ENCODE assay signal across 10 mouse cellular contexts in the genomic region with DNA sequence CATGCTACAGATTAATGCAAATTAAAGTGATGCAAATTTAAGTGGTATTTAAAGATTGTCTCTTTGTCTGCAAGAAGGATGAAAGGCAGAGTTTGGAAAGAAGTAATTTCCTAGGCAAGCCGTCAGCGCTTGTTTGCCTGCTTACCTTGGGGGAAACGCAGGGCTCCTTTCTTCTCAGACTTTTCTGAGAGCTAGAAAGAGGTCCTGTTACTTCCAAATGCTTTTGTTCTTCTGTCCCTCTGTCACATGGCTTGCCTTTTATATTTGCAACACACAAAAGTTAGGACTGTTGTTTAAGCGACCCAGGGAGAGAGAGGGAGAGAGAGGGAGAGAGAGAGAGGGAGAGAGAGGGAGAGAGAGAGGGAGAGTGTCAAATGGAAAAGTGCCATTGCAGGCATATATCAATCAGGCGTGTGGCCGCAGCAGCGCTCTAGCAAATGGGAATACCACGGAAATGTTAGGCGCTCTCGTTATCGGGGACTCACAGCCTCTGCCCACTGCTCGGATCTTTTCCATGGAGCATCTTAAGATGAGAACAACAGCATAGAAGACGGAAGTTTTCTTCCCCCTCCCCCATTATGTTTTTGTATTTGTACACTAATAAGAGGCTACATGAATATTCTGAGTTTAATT. TPM values are rescaled to one million over a fixed set of nuclear protein-coding genes. Genes with fewer than 3 reads are reported as not detected.
DNase-seq lines count a peak whose midpoint lies in the region; ATAC-seq lines count a peak whose summit lies in the region.
"Had no signal": no experiment of that assay in that cellular context is flagged by ENCODE, and none has a peak within 500 bp of the region (broad histone marks: within the 10 kb centered on the region; RNA-seq: fewer than 3 reads in every experiment).

A gene (minus strand): TSS at position 534 of the 633 bp plus-strand sequence.

- H3K4me2 ChIP-seq in lung, embryonic 16.5 days (ENCODE audit: low read depth, low read length): peak within 1 kb of the TSS; percentile 57
- peak within 1 kb of the TSS; percentile 46 for H3K4me2 ChIP-seq in limb, embryonic 12.5 days

- peak within 1 kb of the TSS; percentile 37 for H3K4me3 ChIP-seq in lung, embryonic 16.5 days (ENCODE audit: low read length)
- peak within 1 kb of the TSS; percentile 25 for H3K4me3 ChIP-seq in limb, embryonic 12.5 days (replicated peaks)

- peak within 1 kb of the TSS; percentile 39 for H3K9ac ChIP-seq in lung, embryonic 16.5 days (ENCODE audit: low read length)
- H3K9ac ChIP-seq in limb, embryonic 12.5 days (replicated peaks): no peak within 1 kb of the TSS

- H3K27ac ChIP-seq in lung, embryonic 16.5 days (ENCODE audit: low read length): 0 out of 2 replicates have a peak within 1 kb of the TSS, but pooled peaks have one; percentile 5
- H3K27ac ChIP-seq in limb, embryonic 12.5 days: no peak within 1 kb of the TSS

- DNase-seq in frontal cortex, adult 2 months (ENCODE audit: extremely low spot score in 1 of 2, low spot score in 1 of 2): no peak
- no peak for DNase-seq in frontal cortex, postnatal 25 days (ENCODE audit: low spot score in 2 of 2)
- DNase-seq in lung, postnatal 25 days (ENCODE audit: low spot score): no peak
- DNase-seq in urinary bladder, postnatal 4 days (ENCODE audit: low spot score in 2 of 2): no peak
- no peak for DNase-seq in yolk sac, embryonic 10.5 days (ENCODE audit: low spot score)

- no peaks in the 10 kb centered on the region for H3K9me3 ChIP-seq in lung, embryonic 16.5 days (ENCODE audit: control insufficient read depth, low read length)
- H3K9me3 ChIP-seq in limb, embryonic 12.5 days: no peaks in the 10 kb centered on the region

- peak; percentile 20; the same call in 1 of the 2 replicates for ATAC-seq in lung, embryonic 16.5 days (ENCODE audit: low read depth)
- ATAC-seq in limb, embryonic 12.5 days (ENCODE audit: insufficient number of reproducible peaks, insufficient read depth, low FRiP score, low TSS enrichment, low read depth): no peak
- ATAC-seq in activated CD4-positive, CD25-positive, alpha-beta regulatory T cell, adult 4 months: no peak

- H3K27me3 ChIP-seq in lung, embryonic 16.5 days (ENCODE audit: control insufficient read depth, insufficient read depth, low read depth, low read length): no peaks in the 10 kb centered on the region
- peaks cover 13% of the 10 kb centered on the region for H3K27me3 ChIP-seq in limb, embryonic 12.5 days

- H3K4me1 ChIP-seq in lung, embryonic 16.5 days (replicated peaks; ENCODE audit: control insufficient read depth, insufficient read depth, low read length): no peaks in the 10 kb centered on the region
- H3K4me1 ChIP-seq in limb, embryonic 12.5 days (replicated peaks): no peaks in the 10 kb centered on the region

- 17% methylated on average over 13 of the region's 13 CpGs for WGBS in lung, embryonic 16.5 days
- WGBS in limb, embryonic 12.5 days: 14% methylated on average over 13 of the region's 13 CpGs

- no peaks in the 10 kb centered on the region for H3K36me3 ChIP-seq in lung, embryonic 16.5 days (ENCODE audit: control insufficient read depth, insufficient read depth, low read length)
- H3K36me3 ChIP-seq in limb, embryonic 12.5 days: no peaks in the 10 kb centered on the region

RNA-seq across cellular contexts. Expression of the gene that starts here (rescaled TPM):
- 16.8 and 18.5 TPM in 2 replicates for polyA plus RNA-seq in frontal cortex, adult 2 months (2012; rRNA removed)
- 1.9 and 2.6 TPM in 2 replicates for polyA plus RNA-seq in lung, embryonic 16.5 days (2015; fragmentation: Nextera tagmentation; extraction: Ambion mirVana)
- polyA plus RNA-seq in limb, embryonic 12.5 days (2016; fragmentation: Nextera tagmentation; extraction: Ambion mirVana): 0.81 and 0.85 TPM in 2 replicates
- not detected for polyA plus RNA-seq in activated CD4-positive, CD25-positive, alpha-beta regulatory T cell, adult 4 months (2017; shearing (Covaris generic))
- polyA plus RNA-seq: C2C12; small intestine, adult 2 months had no signal
